Mouse (Mus musculus): ENCODE results near the gene AW549877. TPM values are rescaled to one million over a fixed set of nuclear protein-coding genes. Genes with fewer than 3 reads are reported as not detected.

The AW549877 gene
- polyA plus RNA-seq, 1 experiment from 2014 or later = 7.6 TPM

- Histone ChIP-seq H3K4me1 (ENCODE audit: control insufficient read depth, low read depth, low read length) (no peaks in the 10 kb centered on the region), H3K27me3 (ENCODE audit: control insufficient read depth, insufficient read depth, low read depth, low read length) (no peaks in the 10 kb centered on the region), H3K9ac (ENCODE audit: low read depth, low read length) (no peak overlapping the region), H3K9me3 (replicated peaks; ENCODE audit: control insufficient read depth, low read length) (no peaks in the 10 kb centered on the region), H3K36me3 (ENCODE audit: control insufficient read depth, insufficient read depth) (no peaks in the 10 kb centered on the region), H3K4me3 (ENCODE audit: low read depth, low read length) (no peak overlapping the region), H3K27ac (ENCODE audit: low read length) (no peak overlapping the region), H3K4me2 (ENCODE audit: low read depth, low read length) (no peak overlapping the region)
- no peak for ATAC-seq (ENCODE audit: low read depth)
- WGBS (ENCODE audit: insufficient replicate concordance) = 55% methylated on average over 4 of the region's 4 CpGs
Measured at GRCm38 (mm10) chr15:3933466-3933865, 62.1 kb downstream of the AW549877 start.

Other genes starting within 250 kb of the AW549877 start
- 2.3 and 2.9 TPM in 2 replicates for gene Fbxo4, start 16.2 kb downstream of the AW549877 start, polyA plus RNA-seq (2015; fragmentation: Nextera tagmentation; extraction: Ambion mirVana)
- gene Oxct1, start 30.6 kb upstream of the AW549877 start, polyA plus RNA-seq (2015; fragmentation: Nextera tagmentation; extraction: Ambion mirVana) = 21.8 and 23.5 TPM in 2 replicates